Mouse (Mus musculus): ENCODE measurements around the gene Dennd1a.

DNA sequence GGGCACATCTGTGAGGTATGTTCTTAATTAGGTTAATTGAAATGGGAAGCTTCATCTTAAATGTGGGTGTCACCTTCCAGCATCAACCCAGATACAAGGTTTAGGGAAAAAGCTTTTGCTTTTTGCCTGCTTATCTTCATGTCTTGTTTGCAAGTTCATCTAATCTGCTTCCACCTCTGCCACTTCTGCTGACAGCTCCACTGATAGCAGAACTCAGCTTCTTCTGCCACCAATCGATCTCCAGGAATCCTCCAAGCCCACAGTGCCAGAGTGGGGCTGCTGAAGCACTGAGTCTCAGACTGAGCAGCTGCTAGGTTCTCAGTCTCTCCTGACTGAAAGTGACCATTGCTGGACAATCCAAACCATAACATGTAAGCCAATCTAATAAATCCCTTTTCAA is 74.1 kb downstream of the Dennd1a start:
- TF ChIP-seq CTCF (conservative IDR thresholded peaks at IDR 0.05; ENCODE audit: low read length) (no peak), NANOG (IDR thresholded peaks at IDR 0.05; ENCODE audit: borderline replicate concordance, low read length) (no peak)
